Mouse (Mus musculus) embryo, embryonic 11 days (tissue): ENCODE results near the gene Hltf.
A peak's percentile ranks its signal among the peaks of the same experiment; 100 is the strongest.
"Not testable (repeated sequence)": the region's sequence is repeated elsewhere in the genome, so short reads cannot be mapped to it uniquely, and the experiment has no call there.

ENCODE experiments used
- DNase-seq: peaks from one replicate; pipeline ENCODE4 v3.0.0-alpha.2; 2015

The Hltf gene

DNA sequence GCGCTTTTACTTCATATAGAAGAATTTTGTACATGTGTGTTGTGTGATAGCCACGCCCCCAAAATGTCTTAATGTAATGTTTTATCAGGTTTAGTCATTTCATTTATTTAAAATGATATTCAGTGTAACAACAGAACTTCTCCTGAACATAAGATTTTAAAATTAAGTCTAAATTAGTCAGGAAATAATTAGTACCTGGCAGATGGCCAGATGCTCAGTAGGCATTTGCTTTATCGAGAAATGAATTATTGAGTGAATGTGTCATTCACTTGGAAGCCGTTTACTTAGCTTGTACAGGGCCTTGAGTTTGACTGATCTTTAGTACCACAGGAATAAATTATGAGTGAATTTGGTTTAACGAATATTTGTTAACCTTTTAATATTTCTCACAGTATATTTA is 51.3 kb downstream of the Hltf start:
- no peak for DNase-seq

DNA sequence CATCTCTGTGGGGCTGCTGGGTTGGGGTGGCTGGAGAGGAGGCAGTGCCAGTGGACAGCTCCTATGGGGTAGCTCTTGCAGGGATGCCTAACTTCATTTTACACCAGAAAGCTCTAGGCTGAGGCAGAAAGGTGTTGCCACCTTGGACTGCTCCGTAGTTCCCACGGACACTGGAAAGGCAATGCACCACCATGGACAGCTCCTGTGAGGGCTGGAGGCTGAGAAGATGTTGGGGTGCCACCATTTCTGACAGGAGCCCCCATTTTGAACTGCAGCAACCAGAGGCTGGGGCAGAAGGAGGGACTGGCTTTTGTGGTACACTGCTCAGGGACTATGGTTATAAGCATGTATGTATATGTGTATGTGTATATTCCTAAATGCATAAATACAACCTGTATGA is 54.3 kb downstream of the Hltf start:
- DNase-seq = peak; percentile 4

DNA sequence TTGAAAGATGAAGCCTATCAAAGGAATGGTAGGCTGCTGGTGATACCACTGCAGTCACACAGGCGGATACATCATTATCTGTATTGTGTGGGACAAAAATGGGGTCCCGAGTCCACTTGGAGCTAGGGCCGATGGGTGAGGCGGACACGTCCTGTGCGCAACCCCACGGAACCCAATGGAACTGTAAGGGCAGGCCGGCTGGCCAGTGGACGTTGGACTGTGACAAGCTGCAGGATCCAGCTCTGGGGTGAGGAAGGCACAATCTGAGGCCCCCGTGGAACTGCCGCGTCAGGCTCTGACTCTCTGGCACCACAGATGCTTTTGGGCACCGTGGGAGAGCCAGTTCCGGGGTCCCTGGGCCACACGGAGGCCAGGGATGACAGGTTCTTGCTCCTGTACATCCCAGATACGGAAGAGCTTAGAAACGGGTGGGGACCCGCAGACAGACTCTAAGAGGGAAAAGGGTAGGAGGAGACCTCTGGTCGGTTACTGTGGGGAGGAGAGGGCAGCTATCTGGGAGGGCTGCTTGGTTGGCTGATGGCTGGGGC is 61.5 kb downstream of the Hltf start:
- no peak for DNase-seq

DNA sequence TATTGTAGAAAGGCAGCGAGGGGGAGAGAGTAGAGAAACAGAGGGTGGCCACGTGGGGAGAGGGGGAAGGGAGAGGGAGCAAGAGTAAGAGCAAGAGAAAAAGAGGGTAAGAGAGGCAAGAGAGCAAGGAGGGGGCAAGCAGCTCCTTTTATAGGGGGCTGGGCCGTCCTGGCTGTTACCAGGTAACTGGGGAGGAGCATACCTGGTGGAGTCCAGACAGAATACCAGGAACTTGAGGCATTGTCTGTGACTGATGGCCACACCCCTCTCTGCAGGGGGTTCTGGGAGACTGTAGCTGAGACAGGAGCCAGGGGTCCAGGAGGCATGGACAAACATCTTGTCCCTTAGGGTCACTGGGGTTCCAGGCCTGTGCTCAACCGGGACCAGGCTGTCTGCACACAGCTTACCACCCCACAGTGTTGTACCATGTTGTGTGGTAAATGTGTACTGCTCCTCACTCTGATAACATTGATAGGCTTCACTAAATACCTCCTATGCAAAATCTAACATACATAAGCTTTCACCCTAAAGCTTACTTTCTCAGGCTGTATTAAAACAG is 62.2 kb downstream of the Hltf start:
- no peak for DNase-seq

DNA sequence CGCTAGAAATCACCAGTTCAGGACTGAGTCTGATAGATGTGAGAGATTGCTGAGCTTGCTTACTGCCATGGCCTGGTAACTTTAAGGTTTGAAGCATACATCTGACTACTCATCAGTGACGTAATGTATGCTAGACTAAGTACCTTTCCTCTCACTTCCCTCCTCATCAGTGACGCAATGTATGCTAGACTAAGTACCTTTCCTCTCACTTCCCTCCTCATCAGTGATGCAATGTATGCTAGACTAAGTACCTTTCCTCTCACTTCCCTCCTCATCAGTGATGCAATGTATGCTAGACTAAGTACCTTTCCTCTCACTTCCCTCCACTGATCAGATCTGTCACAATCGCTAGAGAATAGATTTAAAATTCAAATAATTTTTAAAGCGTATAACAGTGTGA is 64.0 kb downstream of the Hltf start:
- DNase-seq = not testable (repeated sequence)

DNA sequence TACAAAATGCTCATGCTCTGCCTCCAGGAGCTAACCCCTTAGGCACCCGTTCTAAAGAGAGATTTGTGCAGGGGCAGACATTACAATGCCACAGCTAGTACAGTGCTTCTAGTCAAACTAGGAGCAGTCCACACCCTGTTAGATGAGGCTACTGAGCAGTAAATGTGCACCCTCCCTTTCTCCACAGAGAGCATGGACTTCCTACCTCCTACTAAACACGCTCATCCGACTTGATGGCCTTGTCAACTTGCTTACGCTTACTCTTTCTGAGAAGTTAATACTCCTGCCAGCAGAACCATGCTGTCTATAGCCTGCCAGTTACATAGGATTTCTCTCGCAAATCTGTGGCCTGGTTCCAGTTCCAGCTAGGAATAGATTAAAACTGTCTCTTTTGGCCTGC is 68.0 kb downstream of the Hltf start:
- DNase-seq = no peak

DNA sequence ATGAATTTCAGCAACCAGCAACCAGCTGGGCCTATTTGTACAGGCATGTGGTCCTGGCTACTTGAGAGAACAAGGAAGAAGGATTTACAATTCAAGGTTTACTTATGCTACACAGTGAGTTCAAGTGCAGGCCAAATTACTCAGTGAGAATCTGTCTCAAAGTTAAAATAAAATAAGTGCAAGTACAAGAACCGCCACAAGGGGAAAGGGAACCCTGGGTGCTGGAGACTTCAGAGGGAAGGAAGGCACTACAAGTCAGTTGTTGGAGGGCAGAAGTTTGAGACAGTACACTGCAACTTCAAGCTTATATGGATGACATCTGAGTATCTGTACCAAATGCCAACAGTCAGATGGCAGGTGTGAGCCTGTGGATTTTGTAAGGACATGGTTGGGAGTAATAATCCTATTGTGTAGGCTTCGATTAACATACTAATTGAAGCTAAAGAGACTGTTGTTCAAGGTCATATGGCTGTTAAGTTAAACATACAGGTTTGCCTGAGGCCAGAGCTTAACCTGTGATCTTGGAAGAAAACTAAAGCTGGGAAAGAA is 69.5 kb downstream of the Hltf start:
- DNase-seq = no peak

DNA sequence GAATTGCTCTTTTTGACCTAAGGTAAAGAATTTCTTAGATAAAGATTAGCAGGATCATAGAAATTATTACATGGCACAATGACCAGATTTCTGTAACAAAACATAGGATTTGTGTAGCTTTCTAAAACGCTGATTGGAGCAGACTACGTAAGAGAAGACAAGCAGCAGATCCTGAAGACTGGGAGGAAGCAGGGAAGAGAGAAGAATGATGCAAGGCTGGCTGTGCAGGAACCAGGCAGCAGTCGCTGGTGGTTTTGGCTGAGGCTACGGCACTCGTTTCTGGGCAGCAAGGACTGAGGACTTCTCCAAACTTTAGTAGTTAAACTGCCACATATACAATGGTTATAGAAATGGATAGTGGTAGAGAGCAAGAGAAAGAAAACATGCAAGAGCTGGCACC is 71.9 kb downstream of the Hltf start:
- no peak for DNase-seq

DNA sequence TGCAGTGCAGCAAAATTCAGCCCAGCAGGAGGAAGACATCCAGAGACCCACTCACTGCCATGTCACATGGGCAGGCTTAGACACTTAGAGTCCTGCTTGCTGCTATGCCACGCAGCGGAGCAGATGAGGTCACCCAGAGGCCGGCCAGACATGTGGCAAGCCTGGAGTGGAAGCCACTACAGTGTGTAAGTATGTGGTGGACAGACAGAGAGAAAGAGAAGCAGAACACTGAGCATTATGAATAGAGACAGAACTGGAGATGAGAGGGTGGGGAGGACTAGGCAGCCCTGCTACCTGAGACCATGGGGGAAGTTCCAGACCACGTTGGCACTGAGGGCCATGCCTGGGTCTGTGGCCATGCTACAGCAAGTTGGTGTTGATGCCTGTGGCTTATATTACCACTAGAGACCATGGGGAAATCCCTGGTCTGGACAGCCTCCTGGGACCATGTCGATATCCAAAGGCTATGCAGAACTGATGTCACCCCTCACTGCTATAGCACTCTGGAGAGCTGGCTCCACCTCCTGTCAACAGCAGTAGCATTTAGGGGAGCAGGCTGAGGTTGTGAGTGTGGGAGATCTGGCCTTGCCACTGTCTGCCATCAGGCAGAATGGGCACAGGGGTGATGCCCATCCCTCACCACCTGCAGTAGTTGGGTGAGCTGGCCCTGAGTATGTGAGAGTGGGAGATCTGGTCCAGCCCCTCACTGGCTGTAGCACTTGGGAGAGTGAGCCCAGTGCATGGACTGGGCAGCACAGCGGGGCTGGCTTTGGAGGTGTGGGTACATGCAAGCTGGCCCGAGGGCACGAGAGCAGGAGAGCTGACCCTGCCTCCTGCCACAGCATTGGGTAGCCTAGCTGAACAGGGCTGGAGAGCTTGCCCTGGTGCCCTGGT is 73.1 kb downstream of the Hltf start:
- no peak for DNase-seq

DNA sequence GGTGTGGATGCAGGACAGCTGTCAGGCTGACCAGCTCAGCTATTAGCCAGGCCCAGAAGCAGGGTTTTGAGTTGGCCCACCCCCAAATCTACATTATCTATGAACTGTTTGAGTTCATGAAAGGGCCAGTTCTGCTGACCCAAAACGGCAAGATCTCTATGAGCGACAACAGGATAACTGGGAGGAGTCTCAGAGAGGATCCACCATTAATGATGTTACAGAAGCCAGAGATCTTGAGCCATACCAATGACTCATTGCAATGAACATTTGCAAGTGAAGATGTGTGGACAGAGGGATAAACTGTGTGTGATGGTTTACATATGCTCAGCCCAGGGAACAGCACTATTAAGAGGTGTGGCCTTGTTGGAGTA is 73.7 kb downstream of the Hltf start:
- no peak for DNase-seq

DNA sequence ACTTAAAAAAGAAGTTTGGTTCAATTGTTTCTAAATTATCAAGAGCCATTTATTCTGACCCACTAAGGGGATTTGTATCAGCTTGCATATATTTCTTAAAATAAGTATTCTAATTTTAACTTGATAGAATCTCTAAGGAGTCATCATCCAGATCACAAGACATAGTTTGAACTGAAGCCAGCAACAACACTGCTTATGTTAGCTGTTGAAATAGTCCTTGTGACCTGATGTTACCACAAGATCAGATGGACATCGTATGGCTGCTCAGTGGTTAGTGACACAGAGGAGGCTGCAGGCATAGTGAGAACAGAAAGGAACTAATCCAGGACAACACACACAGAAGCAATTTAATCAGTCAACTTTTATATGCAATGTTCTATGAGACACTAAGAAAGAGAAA is 75.1 kb downstream of the Hltf start:
- no peak for DNase-seq

DNA sequence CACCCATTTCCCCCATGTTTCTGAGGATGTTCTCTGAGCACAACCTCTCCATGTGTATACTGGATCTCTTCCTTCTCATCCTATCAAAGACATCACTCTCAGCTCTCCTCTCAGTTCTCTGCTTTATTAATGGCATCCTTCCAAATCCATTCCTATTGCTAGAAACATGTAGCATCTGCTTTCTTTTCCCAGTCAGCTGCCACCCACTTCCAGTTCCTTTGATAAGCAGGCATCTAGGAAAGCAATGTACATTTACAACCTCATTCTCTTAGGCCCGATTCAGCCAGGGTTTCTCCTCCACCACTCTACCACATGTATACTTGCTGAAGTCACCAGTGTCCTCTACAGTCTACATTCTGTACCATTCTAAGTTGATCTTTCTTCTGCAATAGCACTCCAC is 76.1 kb downstream of the Hltf start:
- no peak for DNase-seq

DNA sequence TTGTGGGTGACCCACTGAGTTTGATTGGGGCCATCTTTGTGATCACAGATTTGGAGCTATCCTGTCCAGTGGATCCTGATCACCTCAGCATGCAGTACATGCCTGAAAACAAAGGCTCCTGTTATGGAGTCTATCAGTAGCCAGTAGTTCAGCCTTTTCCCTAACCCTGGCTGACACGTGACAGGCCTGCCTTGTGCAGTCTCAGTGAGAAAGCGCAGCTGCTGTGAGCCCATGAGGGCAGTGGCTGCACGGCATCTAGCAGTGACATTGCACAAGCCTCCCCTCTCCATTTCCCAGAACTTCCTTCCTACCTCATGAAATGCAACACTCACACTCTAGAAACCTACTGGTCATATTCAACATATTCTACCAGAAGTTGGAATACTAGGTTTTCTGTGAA is 76.9 kb downstream of the Hltf start:
- DNase-seq = no peak

DNA sequence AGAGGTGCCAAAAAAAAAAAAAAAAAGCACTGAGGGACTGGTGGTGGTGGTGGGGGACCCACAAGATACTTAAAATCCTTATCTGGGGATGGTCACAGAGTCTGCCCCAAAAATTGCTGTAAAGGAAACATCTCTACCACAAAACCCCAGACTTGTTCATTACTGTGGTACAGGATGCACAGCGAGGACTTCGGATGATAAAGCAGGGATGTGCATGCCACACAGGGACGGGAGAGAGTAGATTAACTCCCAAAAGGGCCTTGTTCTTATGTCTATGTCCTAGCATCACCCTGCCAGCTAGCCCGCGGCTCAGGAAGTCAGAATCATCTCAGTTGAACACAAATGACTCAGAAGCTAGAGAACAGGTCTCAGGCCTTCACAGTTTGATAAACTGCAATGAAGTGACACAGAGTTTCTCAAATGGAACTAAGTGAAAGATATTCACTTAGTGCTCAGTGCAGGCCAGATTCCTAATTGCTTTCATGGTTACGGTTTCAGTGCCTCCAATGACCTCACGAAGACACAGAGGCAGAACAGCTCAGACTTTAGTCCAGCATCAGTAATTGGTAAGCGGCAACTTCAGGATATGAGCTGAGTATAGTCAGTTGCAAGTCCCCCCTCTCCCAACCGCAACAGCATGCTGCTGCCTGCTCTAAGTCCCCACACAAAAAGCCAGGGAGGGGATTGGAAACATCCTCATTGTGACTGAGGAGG is 79.4 kb downstream of the Hltf start:
- DNase-seq = no peak

DNA sequence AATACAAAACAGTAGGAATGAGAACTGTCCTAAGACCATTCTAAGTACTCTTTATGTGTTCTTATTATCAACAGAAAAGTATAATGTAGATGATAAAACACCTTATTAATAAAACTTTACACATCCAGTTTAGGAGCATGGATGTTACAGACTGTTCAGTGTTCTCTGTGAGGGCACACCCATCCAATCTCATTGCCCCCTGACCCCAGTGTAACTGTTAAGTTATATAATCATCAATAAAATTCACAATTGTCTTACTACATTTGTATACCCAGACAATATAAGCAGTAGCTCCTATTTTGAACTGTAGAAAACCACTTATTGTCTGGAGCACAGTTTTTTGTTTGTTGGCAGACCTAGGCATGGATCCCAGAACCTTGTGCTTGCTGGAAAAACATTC is 83.6 kb downstream of the Hltf start:
- no peak for DNase-seq

DNA sequence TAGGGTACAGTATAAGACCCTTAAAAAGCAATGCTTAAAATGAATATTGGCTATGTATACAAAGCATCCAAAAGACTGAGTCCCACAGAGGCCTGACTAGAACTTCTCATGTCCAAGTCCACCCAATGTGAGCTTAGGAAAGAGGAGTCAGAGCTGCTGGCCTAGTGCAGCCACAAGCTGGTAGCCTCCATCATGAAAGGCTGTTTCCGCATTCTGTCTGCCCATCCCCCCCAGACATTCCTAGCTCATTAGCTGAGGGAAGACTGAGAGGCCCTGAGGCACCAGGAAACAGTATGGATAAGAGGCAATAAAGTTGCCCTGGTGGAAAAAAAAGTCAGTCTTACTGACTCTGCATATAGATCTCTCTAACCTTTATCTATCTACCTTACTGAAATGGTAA is 84.1 kb downstream of the Hltf start:
- peak; percentile 77 for DNase-seq

DNA sequence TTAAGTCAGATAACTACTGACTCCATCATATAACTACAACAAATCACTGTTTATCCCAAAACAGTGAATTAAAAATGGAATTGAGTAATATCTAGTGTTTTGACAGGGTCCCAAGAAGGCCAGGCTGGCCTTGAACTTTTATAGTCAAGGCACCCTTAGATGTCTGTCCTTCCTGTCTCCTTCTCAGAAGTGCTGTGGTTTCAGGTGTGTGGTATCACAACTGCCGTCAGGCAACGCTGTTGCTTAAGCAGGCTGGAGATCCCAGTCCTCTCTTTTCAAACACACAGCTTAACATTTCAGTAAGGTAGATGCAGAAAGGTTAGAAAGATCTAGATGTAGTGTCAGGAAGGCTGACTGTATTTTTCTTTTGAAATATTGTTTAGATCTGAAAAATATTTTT is 84.5 kb downstream of the Hltf start:
- no peak for DNase-seq

DNA sequence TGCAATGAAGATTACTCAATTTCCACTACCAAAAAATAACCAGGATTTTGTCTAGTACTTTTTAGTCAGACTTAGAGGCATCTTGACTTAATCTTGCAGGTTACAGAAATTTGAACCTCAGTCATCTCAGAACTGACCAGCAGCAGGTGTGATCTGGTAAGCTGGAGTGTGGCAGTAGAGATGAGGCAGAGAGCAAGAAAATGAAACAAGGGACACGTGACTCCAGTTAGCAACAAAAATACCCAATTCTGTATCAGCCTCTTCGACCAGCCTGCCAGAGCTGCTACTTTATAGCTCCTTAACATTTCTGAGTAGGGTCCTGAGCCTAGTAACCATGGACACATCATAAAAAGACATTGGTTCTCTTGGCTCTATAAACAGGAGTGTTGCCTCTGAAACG is 85.0 kb downstream of the Hltf start:
- DNase-seq = no peak

DNA sequence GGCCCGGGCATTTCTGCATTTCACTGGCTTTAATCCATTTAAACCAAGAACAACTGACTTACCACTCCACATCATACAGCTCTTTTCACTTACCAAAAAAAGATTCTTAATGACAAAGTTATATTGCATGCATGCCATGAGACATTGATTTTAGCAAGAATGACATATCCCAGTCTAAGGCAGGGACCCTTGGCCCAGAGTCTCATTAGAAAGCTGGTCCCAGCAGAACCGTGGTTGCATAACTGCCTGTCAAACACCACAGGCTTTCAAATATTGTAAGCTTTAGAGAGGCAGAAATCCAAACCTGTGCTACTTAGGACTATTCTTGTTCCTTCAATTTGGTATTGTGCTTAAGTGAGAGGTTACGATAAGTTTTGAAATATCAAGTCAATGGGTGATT is 86.1 kb downstream of the Hltf start:
- DNase-seq = no peak

DNA sequence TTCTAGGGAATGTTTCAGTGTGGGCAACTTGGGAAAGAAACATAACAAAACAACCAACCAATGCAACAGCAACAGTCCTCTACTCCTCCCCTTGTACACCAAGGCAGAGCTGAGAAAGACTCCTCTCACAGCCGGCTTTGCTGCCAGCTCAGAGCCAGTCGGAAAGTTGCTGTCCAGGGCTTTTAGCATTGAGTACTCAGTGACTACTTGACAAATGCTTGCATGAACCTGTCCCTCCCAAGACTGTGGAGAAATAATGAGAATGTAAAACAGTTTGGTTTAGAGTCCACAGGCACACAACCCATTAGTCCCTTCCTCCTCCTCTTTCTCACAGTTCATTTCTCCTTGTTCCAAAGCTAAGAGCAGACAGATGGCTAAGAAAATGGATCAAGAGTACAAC is 86.8 kb downstream of the Hltf start:
- DNase-seq = no peak

DNA sequence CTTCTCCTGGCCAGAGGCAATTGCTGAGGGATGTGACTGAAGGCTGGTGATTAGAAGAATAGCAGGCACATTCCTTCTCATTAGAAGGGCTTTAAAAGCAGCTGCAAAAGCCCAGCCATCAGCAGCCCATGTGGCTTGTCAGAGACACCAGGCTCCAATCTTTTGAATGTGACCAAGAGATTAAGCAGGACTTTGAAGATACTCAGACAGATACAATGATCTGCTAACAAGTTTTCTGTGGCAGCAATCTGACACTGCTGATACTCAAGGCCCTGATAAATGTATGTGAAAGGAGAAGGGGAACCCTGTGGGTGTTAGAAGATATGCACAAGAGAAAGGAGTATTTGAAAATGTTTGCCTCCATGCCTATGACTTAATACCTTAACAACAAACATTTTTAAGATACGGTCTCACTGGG is 88.1 kb downstream of the Hltf start:
- peak; percentile 29 for DNase-seq

DNA sequence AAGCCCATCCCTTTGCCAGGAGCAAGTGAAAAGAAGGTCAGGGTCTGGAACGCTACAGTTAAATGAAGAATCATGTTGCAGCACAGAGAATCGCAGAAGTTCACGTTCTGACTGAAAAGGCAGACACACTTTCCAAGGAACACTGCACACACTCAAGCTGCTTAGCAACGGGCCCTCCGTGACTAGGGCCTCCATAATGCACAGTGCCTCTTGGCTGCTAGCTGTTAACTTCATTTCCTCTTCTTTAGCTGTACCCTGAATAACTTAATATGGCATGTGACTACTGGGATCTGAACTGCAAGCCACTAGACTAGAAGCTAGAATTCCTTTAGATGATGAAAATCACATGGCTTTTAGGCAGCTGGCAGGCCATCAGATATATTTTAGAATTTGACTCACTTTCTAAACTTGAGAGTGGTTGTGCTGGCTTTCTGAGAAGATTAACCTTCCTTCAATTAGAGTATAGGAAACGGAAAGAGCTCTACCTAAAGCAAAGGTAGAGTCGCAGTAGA is 89.3 kb downstream of the Hltf start:
- peak; percentile 26 for DNase-seq

DNA sequence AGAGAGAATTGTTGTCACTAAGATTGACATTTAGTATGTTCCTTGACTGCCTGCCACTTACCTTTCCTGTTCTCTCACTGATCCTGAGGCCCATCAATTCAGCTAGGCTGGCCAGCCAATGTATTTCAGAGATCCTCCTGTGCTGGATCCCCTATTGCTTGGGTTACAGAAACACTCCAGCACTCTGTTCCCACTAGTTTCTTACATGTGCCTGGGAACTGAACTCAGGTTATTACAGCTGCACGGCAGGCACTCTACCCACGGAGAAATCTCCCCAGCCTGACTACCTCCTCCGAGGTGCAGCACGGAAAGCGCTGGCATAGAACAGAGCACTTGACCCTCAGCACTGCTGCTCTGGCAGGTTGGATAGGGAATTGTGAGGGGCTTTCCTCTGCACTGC is 90.0 kb downstream of the Hltf start:
- DNase-seq = no peak
